Mouse (Mus musculus) cerebellum, adult 2 months (tissue): ENCODE measurements around the gene Gipc3. TPM values are rescaled to one million over a fixed set of nuclear protein-coding genes. Genes with fewer than 3 reads are reported as not detected.

Experiments
- DNase-seq, 2 experiments: peaks; one replicate each; pipeline ENCODE4 v3.0.0; 2021
- H3K27ac ChIP-seq: fragments of 200-500 bp; 2 replicates; pipeline ENCODE4 v1.5.1; 2012; ENCODE audit warnings: low read length, control low read depth, inconsistent platforms; ENCODE audit not compliant: insufficient read depth
- H3K27me3 ChIP-seq: fragments of 200-500 bp; 2 replicates; pipeline ENCODE4 v1.6.1; 2012; ENCODE audit warnings: inconsistent platforms, mild to moderate bottlenecking, low read length, moderate library complexity; ENCODE audit not compliant: control insufficient read depth, insufficient read depth
- H3K4me1 ChIP-seq: fragments of 200-500 bp; 2 replicates; pipeline ENCODE4 v1.6.1; 2011; ENCODE audit warnings: low read length; ENCODE audit not compliant: control insufficient read depth, insufficient read depth
- H3K4me3 ChIP-seq: fragments of 200-500 bp; replicated peaks from 2 replicates; pipeline ENCODE3; 2011; ENCODE audit warnings: mild to moderate bottlenecking, low read depth, low read length, control low read depth; ENCODE audit not compliant: insufficient read depth
- CTCF ChIP-seq: fragments of 200-500 bp; IDR thresholded peaks from 2 replicates; pipeline ENCODE4 v1.5.1; 2011; ENCODE audit warnings: low read depth, mild to moderate bottlenecking, control low read depth, low read length, moderate library complexity, borderline replicate concordance; ENCODE audit not compliant: insufficient read depth
- POLR2A ChIP-seq: fragments of 200-500 bp; IDR thresholded peaks from 2 replicates; pipeline ENCODE4 v1.6.1; 2011; ENCODE audit warnings: low read length, control low read depth, borderline replicate concordance; ENCODE audit not compliant: insufficient read depth
- WGBS: fragments of 180-500 bp; shearing (Covaris S2); methylation state at CpG from one replicate; pipeline ENCODE4 v1.1.7; 2018; 5-methylcytosine and 5-hydroxymethylcytosine counted together
- polyA plus RNA-seq: library from polyadenylated mRNA; depleted of rRNA; stranded (reverse); fragments of >200 nt; gene quantifications from 2 replicates; pipeline ENCODE4 v1.2.3, GENCODE M21; 2012

The Gipc3 gene
- polyA plus RNA-seq, 1 experiment = 1.0 TPM

DNA sequence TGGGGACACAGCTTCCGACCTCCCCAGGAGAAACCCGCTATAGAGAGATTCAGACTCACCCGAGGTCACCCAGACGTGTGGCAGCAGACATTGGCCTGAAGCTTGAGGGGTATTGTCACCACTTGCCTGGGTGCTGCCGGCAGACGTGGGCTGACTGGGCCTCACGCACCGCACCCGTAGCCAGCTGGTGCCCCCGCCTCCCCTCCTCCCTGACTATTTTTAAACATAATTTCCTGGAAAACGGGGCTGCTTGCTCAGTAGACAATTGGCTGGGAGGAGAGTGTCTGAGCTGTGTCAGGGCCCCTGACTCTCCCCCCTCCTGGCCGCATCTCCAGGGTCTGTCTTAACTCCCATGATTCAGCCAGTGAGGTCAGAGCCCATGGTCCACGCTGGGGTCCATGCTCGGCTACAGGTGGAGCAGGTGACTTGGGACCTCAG lies 40.3 kb downstream of the Gipc3 start:
- TF ChIP-seq CTCF (no peak), POLR2A (no peak)
- Histone ChIP-seq H3K4me3 (peak overlapping the region; percentile 26), H3K4me1 (peaks cover 90% of the 10 kb centered on the region), H3K27ac (peak overlapping the region; percentile 86), H3K27me3 (no peaks in the 10 kb centered on the region)
- peak; percentile 63 to 70 for DNase-seq
- WGBS = 15% methylated on average over 14 of the region's 14 CpGs

DNA sequence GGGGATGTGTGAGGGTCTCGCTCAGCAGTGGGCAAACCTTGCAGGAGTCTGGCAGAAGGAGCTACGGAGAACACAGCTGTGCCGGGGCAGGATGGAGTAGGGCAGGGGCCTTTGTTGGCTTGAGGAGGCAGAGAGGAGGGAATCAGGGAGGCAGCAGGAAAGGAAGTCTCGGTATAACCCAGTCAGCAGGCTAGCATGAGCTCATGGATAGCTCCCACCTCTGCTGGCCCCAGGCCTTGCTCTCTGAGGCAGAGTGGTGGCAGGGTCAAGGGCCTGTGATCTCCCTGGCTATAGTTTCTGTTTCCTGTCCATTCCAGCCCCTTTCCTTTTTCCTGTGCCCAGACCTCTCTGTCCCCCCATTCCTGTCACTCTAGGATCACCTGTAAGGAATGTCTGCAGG lies 40.8 kb downstream of the Gipc3 start:
- 16% methylated on average over 4 of the region's 4 CpGs for WGBS

DNA sequence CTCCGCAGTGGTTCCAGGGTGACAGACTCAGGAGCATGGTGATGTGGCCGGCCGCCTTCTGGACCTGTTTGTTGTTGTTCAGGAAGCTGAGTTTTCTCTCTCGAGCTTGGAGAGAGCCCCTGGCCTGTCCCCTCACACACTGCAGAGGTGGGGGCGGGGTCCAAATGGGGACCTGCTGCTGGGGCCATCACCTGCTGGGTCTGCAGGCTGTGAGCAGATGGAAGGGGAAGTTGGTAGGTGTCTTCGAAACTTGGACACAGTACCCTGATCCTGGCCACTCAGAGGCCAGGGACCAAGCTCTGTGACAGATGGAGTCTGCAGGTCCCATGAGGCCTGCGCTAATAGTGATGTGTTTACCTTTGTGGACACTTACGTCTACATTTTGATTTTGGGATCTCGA lies 41.7 kb downstream of the Gipc3 start:
- H3K27ac ChIP-seq = peak overlapping the region; percentile 48; the same call in 1 of the 2 replicates
- H3K27me3 ChIP-seq = no peaks in the 10 kb centered on the region
- no peak overlapping the region for H3K4me3 ChIP-seq
- H3K4me1 ChIP-seq = peaks cover 92% of the 10 kb centered on the region
- DNase-seq = peak; percentile 83 to 88
- TF ChIP-seq POLR2A (no peak), CTCF (no peak)
- WGBS = 11% methylated on average over 9 of the region's 9 CpGs

More for the DNA sequence above, 40.8 kb downstream of the Gipc3 start:
- Histone ChIP-seq H3K27ac (peak overlapping the region; percentile 86), H3K4me1 (peaks cover 95% of the 10 kb centered on the region), H3K4me3 (peak overlapping the region; percentile 9), H3K27me3 (no peaks in the 10 kb centered on the region)
- TF ChIP-seq CTCF (no peak), POLR2A (no peak)
- DNase-seq = peak in 1 of 2 experiments; percentile 57

DNA sequence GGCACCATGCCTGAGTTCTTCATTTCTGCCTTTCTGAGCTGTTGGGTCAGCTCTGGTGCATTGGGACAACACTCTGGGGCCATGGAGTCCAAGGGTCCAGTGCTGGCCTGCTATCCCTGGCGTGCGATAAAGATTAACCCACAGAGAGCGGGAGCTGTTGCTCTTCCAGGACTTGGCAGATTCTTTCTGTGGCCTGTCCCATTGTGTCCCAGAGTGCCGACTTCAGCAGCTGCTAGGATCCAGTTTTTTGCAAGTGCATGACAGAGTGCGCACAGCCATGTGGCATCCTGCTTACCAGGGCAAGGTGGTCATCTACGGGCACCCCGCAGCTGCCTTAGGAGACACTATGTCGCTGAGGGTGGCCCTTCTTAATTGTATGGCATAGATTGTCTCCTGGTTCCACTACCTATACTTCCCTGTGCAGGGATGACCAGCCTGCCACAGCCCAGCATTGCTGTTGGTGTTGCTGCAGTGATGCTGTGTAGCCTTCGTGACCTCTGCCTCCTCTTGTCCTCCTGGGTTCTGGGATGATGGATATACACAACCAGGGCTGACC lies 42.6 kb downstream of the Gipc3 start:
- WGBS = 24% methylated on average over 9 of the region's 9 CpGs
- H3K4me1 ChIP-seq = peaks cover 92% of the 10 kb centered on the region
- peak overlapping the region; percentile 16 for H3K4me3 ChIP-seq
- peak in 1 of 2 experiments; percentile 53 for DNase-seq
- no peaks in the 10 kb centered on the region for H3K27me3 ChIP-seq
- peak overlapping the region; percentile 78 for H3K27ac ChIP-seq
- no peak for TF ChIP-seq CTCF
- TF ChIP-seq POLR2A = no peak

DNA sequence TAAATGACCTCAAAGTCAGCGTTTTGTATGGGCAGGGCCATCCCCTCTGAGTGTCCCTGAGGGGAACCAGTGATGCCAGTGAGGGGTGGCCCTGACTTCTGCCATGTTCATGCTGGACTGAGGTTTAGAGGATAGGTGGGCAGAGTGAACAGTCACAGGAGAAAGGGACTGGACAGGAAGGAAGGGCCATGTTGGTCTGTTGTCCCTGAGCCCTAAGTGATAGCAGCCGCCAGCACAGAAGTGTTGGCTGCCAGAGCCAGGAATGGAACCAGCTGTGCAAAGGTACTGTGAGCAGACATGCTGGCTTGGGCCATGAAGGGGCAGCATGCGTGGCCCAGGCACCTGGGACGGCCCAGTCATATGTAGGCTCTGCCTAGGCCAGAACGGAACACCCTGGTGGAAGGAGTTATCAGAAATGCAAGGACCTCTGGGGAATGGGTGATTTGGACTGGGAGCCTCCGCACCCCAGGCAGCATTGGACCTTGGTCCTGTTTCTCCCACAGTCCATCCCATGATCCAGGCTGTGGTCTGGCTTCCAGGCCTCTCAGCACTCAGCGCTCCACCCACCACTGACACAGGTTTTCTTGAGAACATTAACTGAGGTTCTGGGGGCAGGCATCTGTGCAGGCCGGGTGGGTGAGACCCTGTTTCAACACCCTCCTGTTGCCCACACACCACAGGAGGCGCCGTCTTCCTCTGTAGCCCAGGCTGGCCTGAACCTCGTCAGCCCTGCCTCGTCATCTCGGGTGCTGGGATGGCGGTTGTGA lies 43.3 kb downstream of the Gipc3 start:
- Histone ChIP-seq H3K4me1 (peaks cover 92% of the 10 kb centered on the region), H3K4me3 (peak overlapping the region; percentile 9), H3K27ac (peak overlapping the region; percentile 78), H3K27me3 (no peaks in the 10 kb centered on the region)
- DNase-seq = peak in 1 of 2 experiments; percentile 48
- WGBS = 41% methylated on average over 14 of the region's 14 CpGs
- TF ChIP-seq POLR2A = no peak
- no peak for TF ChIP-seq CTCF

DNA sequence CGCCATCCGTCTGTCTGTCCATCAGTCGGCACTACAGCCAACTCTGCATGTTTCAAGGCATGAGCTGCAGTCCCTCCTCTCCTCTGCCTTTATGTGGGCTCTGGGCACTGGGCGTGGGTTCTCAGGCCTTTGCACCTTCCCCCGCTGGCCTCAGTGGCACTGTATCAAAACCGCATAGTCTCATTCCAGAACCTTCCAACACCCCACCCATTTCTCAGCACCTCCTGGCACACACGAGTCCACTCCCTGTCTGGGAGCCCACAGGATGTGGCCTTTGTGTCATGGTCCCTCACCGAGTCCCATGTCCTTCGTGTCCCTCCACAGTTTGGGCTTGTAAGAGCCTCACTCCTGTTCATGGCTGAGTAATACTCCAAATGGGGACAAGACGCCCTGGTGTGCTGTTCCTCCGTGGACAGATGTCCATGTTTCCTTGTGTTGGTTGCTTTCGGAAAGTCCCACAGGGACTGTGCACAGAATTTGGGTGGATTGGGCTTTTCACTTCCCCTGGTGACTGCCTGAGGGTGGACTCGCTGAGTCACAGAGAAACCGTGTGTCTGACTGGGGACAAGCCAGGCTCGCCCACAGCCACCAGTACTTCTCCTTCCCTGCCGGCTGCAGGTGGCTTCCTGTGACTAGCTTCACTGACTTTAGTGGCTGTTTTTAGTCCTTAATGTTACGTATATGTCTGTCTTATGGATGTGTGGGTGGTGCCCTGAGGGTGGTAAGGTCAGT lies 44.5 kb downstream of the Gipc3 start:
- Histone ChIP-seq H3K4me1 (peaks cover 85% of the 10 kb centered on the region), H3K27ac (peak overlapping the region; percentile 78), H3K4me3 (peak overlapping the region; percentile 24), H3K27me3 (no peaks in the 10 kb centered on the region)
- WGBS = 38% methylated on average over 17 of the region's 17 CpGs
- TF ChIP-seq CTCF (no peak), POLR2A (no peak)
- peak in 1 of 2 experiments; percentile 30 for DNase-seq

DNA sequence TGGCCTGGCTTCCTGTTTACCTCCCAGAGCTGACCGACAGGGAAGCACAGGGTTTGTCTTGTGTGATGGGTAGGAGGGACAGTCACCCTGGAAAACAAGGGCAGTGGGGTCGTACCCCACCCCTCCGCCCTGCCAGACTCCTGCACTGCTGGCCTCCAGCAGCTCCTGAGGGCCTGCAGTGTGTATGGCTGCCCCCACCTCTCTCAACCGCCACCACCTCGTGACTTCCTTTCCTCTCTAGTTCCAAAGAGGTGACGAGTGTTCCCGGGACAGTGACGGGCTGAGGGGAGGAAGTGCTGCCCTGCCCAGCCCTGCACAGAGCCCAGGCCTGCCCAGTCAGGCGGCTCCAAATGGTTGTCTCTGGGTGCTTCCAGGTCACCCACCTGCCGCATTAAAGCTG lies 45.2 kb downstream of the Gipc3 start:
- WGBS = 11% methylated on average over 10 of the region's 10 CpGs
- TF ChIP-seq POLR2A (no peak), CTCF (no peak)
- H3K27me3 ChIP-seq = no peaks in the 10 kb centered on the region
- H3K4me1 ChIP-seq = peaks cover 78% of the 10 kb centered on the region
- H3K27ac ChIP-seq = peak overlapping the region; percentile 78
- peak in 1 of 2 experiments; percentile 50 for DNase-seq
- peak overlapping the region; percentile 19 for H3K4me3 ChIP-seq

DNA sequence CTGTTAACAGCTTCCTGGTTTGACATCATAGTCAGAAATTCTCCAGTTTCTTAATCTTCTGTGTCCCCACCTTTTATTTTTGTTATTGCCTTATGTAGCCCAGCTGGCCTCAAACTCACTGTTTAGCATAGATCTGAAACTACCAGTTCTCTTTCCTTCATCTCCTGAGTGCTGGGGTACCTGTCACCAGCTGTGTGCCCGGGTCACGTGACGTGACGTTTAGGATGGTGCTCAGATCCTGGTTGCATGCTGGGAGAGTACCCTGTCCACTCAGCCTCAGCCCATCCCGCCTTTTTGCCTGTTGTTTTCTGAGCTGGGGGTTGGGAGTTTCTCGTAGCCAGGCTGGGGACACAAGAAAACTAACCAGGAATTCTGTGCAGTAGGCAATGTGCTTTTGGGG lies 45.8 kb downstream of the Gipc3 start:
- Histone ChIP-seq H3K27me3 (no peaks in the 10 kb centered on the region), H3K4me3 (peak overlapping the region; percentile 12), H3K27ac (peak overlapping the region; percentile 78), H3K4me1 (peaks cover 72% of the 10 kb centered on the region)
- WGBS = 38% methylated on average over 6 of the region's 6 CpGs
- no peak for TF ChIP-seq POLR2A
- TF ChIP-seq CTCF = no peak
- no peak for DNase-seq
